Mouse (Mus musculus) midbrain, embryonic 14.5 days (tissue): ENCODE measurements at regions not wholly inside any gene's neighbourhood (a gene's known extent, or its start where the extent isn't known, plus 50 kb on each side); places are given as distances from the start of the nearest gene placed in this dataset.

Source experiments
- ATAC-seq: fragments of 200-750 bp; cut with Nextera tagmentation; 2 replicates; pipeline ENCODE4 v1.8.0; 2017; ENCODE audit warnings: moderate number of reproducible peaks, moderate library complexity; ENCODE audit not compliant: low FRiP score, low TSS enrichment
- DNase-seq: peaks from one replicate; pipeline ENCODE4 v3.0.0-alpha.2; 2015
- H3K27ac ChIP-seq: fragments of 300-500 bp; sonication (generic); replicated peaks from 2 replicates; pipeline ENCODE4 v1.5.1; 2014; ENCODE audit warnings: mild to moderate bottlenecking, low read depth, low read length, moderate library complexity
- H3K27me3 ChIP-seq: fragments of 300-500 bp; sonication (generic); 2 replicates; pipeline ENCODE4 v1.6.1; 2014; ENCODE audit warnings: low read length, control low read depth, mixed read lengths; ENCODE audit not compliant: control insufficient read depth, insufficient read depth
- H3K36me3 ChIP-seq: fragments of 300-500 bp; sonication (generic); 2 replicates; pipeline ENCODE4 v1.6.1; 2014; ENCODE audit warnings: low read length, control low read depth; ENCODE audit not compliant: control insufficient read depth, insufficient read depth
- H3K4me1 ChIP-seq: fragments of 300-500 bp; sonication (generic); 2 replicates; pipeline ENCODE4 v1.6.1; 2014; ENCODE audit warnings: mild to moderate bottlenecking, antibody characterized with exemption, low read length, control low read depth; ENCODE audit not compliant: control insufficient read depth, insufficient read depth
- H3K4me2 ChIP-seq: fragments of 300-500 bp; sonication (generic); 2 replicates; pipeline ENCODE4 v1.6.1; 2014; ENCODE audit warnings: mild to moderate bottlenecking, low read length, moderate library complexity
- H3K4me3 ChIP-seq: fragments of 300-500 bp; sonication (generic); replicated peaks from 2 replicates; pipeline ENCODE4 v1.5.1; 2014; ENCODE audit warnings: low read depth, low read length
- H3K9ac ChIP-seq: fragments of 300-500 bp; sonication (generic); replicated peaks from 2 replicates; pipeline ENCODE4 v1.6.1; 2014; ENCODE audit warnings: mild to moderate bottlenecking, low read length, moderate library complexity
- H3K9me3 ChIP-seq: fragments of 300-500 bp; sonication (generic); 2 replicates; pipeline ENCODE4 v1.6.1; 2016; ENCODE audit warnings: low read length, control low read depth, mixed read lengths; ENCODE audit not compliant: control insufficient read depth
- WGBS: fragments of 180-500 bp; shearing (Covaris S2); extraction: QIAGEN DNeasy Blood & Tissue Kit; methylation state at CpG from one replicate; pipeline ENCODE4 v1.1.7; 2014; 5-methylcytosine and 5-hydroxymethylcytosine counted together

- no peaks in the 10 kb centered on the region for H3K36me3 ChIP-seq
- 90% methylated on average over 5 of the region's 5 CpGs for WGBS
- no peaks in the 10 kb centered on the region for H3K27me3 ChIP-seq
- DNase-seq (no peak), ATAC-seq (no peak)
- no peak overlapping the region for H3K9ac ChIP-seq
- no peaks in the 10 kb centered on the region for H3K4me1 ChIP-seq
- H3K9me3 ChIP-seq = no peaks in the 10 kb centered on the region
- no peak overlapping the region for H3K27ac ChIP-seq
- no peak overlapping the region for H3K4me3 ChIP-seq
- no peak overlapping the region for H3K4me2 ChIP-seq
Observed at GRCm38 (mm10) chr10:126113106-126113505, 147.1 kb downstream of the Lrig3 start.

- Histone ChIP-seq H3K9me3 (no peaks in the 10 kb centered on the region), H3K36me3 (no peaks in the 10 kb centered on the region), H3K27ac (no peak overlapping the region), H3K4me2 (no peak overlapping the region), H3K9ac (no peak overlapping the region), H3K27me3 (no peaks in the 10 kb centered on the region), H3K4me1 (no peaks in the 10 kb centered on the region), H3K4me3 (no peak overlapping the region)
- 74% methylated on average over 7 of the region's 7 CpGs for WGBS
- DNase-seq = no peak
- no peak for ATAC-seq
Observed at GRCm38 (mm10) chr10:126115386-126115785, 149.4 kb downstream of the Lrig3 start.

- no peak overlapping the region for H3K9ac ChIP-seq
- DNase-seq (no peak), ATAC-seq (no peak)
- no peaks in the 10 kb centered on the region for H3K4me1 ChIP-seq
- H3K27me3 ChIP-seq = no peaks in the 10 kb centered on the region
- no peak overlapping the region for H3K4me2 ChIP-seq
- no peaks in the 10 kb centered on the region for H3K9me3 ChIP-seq
- no peaks in the 10 kb centered on the region for H3K36me3 ChIP-seq
- H3K27ac ChIP-seq = no peak overlapping the region
- 84% methylated on average over 10 of the region's 10 CpGs for WGBS
- H3K4me3 ChIP-seq = no peak overlapping the region
Observed at GRCm38 (mm10) chr10:126121626-126122025, 155.7 kb downstream of the Lrig3 start.

GRCm38 (mm10) chr10:126122504-126122903, 156.5 kb downstream of the Lrig3 start:
- H3K4me2 ChIP-seq = no peak overlapping the region
- no peak overlapping the region for H3K27ac ChIP-seq
- no peak overlapping the region for H3K9ac ChIP-seq
- 84% methylated on average over 5 of the region's 5 CpGs for WGBS
- H3K27me3 ChIP-seq = no peaks in the 10 kb centered on the region
- no peaks in the 10 kb centered on the region for H3K4me1 ChIP-seq
- ATAC-seq = no peak
- DNase-seq = peak; percentile 15
- no peaks in the 10 kb centered on the region for H3K36me3 ChIP-seq
- H3K9me3 ChIP-seq = no peaks in the 10 kb centered on the region
- no peak overlapping the region for H3K4me3 ChIP-seq

DNA sequence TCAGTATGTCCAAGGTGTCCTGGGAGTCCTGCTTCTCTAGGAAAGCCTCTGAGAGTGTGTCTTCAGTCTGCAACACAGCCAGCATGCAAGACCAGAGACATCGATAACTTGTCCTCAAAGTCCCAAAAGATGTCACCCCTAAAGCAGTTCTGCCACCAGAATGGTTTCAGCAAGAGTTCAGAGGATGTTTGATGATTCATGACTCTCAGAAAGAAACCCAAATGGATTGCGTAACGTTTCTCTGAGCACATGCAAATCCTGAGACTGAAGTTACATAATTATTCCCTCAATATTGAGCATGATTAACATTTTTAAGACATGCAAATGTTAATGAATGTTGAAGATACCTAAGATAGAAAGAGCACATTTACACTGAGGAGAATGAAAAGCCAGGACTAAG, 167.2 kb downstream of the Lrig3 start:
- DNase-seq = no peak
- Histone ChIP-seq H3K4me2 (no peak overlapping the region), H3K36me3 (no peaks in the 10 kb centered on the region), H3K4me1 (no peaks in the 10 kb centered on the region), H3K4me3 (no peak overlapping the region), H3K27me3 (no peaks in the 10 kb centered on the region), H3K9ac (no peak overlapping the region), H3K9me3 (no peaks in the 10 kb centered on the region), H3K27ac (no peak overlapping the region)
- 67% methylated on average over 3 of the region's 3 CpGs for WGBS
- no peak for ATAC-seq

DNA sequence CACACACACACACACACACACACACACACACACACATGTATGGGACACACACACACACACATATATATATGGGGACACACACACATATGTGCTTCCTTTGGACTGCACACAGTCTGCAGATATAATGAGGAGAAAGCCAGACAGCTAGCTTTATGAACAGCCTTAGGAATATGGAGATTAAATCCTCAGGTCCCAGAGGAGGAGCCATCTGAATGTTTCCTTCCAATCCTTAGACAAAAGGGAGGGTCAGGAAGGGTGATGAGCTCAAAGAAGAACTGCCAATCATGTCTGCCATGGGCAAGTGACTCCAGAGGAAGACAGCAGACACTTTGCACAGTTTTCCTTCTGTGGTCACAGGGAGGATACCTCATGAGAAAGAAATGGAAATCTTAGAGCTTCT, 168.0 kb downstream of the Lrig3 start:
- no peaks in the 10 kb centered on the region for H3K4me1 ChIP-seq
- no peak overlapping the region for H3K4me2 ChIP-seq
- ATAC-seq (no peak), DNase-seq (peak; percentile 48)
- no peak overlapping the region for H3K4me3 ChIP-seq
- H3K27ac ChIP-seq = no peak overlapping the region
- H3K9ac ChIP-seq = no peak overlapping the region
- H3K27me3 ChIP-seq = no peaks in the 10 kb centered on the region
- H3K9me3 ChIP-seq = no peaks in the 10 kb centered on the region
- H3K36me3 ChIP-seq = no peaks in the 10 kb centered on the region

GRCm38 (mm10) chr10:126138585-126138984, 172.6 kb downstream of the Lrig3 start:
- no peak for ATAC-seq
- no peak overlapping the region for H3K9ac ChIP-seq
- H3K9me3 ChIP-seq = no peaks in the 10 kb centered on the region
- H3K4me2 ChIP-seq = no peak overlapping the region
- no peak for DNase-seq
- no peak overlapping the region for H3K27ac ChIP-seq
- WGBS = 91% methylated on average over 12 of the region's 12 CpGs
- no peaks in the 10 kb centered on the region for H3K4me1 ChIP-seq
- H3K36me3 ChIP-seq = no peaks in the 10 kb centered on the region
- H3K27me3 ChIP-seq = no peaks in the 10 kb centered on the region
- H3K4me3 ChIP-seq = no peak overlapping the region

GRCm38 (mm10) chr10:126141586-126141985, 175.6 kb downstream of the Lrig3 start:
- no peak for ATAC-seq
- WGBS = 91% methylated on average over 7 of the region's 7 CpGs

DNA sequence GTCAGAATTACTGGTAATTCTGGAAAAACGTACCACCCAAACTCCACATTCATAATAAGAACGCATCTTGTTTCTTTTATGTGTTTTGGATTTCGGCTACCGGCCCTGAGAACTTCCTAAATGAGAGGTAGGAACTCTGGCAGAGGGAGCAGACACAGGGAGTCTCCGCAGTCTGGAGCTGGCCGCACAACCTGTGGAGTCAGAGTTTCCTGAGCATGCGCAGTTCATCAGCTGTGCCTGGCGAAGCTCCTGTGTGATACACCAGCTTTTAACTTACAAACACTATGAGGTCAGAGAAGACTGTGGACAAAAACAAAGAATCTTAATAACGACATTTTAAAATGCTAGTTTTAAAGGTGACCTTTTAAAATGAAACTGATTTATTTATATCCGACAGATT, 177.9 kb downstream of the Lrig3 start:
- DNase-seq (no peak), ATAC-seq (no peak)
- WGBS = 89% methylated on average over 10 of the region's 10 CpGs
- no peaks in the 10 kb centered on the region for H3K9me3 ChIP-seq
- H3K4me2 ChIP-seq = no peak overlapping the region
- H3K27ac ChIP-seq = no peak overlapping the region
- H3K36me3 ChIP-seq = no peaks in the 10 kb centered on the region
- H3K27me3 ChIP-seq = no peaks in the 10 kb centered on the region
- no peaks in the 10 kb centered on the region for H3K4me1 ChIP-seq
- H3K9ac ChIP-seq = no peak overlapping the region
- no peak overlapping the region for H3K4me3 ChIP-seq

More at GRCm38 (mm10) chr10:126141586-126141985, 175.6 kb downstream of the Lrig3 start:
- Histone ChIP-seq H3K4me2 (no peak overlapping the region), H3K36me3 (no peaks in the 10 kb centered on the region), H3K4me1 (no peaks in the 10 kb centered on the region), H3K27ac (no peak overlapping the region), H3K27me3 (no peaks in the 10 kb centered on the region), H3K9me3 (no peaks in the 10 kb centered on the region), H3K9ac (no peak overlapping the region), H3K4me3 (no peak overlapping the region)
- no peak for DNase-seq
